Mouse (Mus musculus): ENCODE measurements around the gene Npdc1.

The Npdc1 gene

GRCm38 (mm10) chr2:25430395-25431233, 31.5 kb downstream of the Npdc1 start:
- peak; percentile 32 for DNase-seq (ENCODE audit: low spot score)

DNA sequence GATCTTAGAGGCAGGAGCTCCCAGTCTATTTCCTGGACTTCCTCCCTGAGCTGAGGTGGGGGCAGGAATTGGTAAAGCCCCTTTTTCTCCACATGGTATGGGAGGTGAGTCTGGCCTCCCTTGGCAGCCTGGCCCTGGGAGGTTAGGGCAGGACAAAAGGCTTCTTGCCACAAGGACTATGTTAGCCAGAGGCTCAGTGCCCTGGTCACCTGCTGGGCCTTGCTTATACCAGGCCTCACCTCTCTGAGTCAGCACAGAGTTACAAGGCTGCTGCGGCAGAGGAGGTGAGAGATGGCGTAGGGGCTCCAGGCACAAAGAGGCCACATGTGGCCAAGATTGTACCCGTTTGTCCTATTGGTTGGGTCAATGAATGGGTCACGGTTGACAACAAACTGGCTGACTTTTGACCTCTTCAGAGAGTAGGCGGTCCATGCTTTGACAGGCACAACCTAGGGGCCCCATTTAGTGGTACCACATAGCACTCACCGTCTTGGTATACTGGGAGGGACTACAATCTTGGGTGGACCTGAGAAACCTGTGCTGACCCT, 32.2 kb downstream of the Npdc1 start:
- DNase-seq (ENCODE audit: low spot score): no peak

- no peak for DNase-seq (ENCODE audit: low spot score)
Observed at GRCm38 (mm10) chr2:25432326-25433098, 33.4 kb downstream of the Npdc1 start.

DNA sequence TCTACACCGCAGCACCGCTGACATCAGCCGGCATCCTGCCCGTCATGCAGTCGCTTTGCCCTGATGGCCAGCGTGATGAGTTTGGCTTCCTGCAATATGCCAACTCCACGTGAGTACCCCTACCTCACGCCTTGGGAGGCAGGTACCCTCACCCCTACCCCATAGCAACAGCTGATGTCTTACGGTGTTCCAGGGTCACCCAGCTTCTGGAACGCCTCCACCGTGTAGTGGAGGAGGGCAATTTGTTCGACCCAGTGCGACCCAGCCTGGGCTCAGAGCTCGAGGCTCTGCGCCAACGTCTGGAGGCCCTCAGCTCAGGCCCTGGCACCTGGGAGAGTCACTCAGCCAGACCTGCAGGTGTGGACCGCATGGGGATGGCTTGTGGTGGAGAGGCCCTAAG, 34.0 kb downstream of the Npdc1 start:
- no peak for DNase-seq (ENCODE audit: low spot score)

GRCm38 (mm10) chr2:25434292-25434691, 35.1 kb downstream of the Npdc1 start:
- DNase-seq (ENCODE audit: low spot score): no peak

DNA sequence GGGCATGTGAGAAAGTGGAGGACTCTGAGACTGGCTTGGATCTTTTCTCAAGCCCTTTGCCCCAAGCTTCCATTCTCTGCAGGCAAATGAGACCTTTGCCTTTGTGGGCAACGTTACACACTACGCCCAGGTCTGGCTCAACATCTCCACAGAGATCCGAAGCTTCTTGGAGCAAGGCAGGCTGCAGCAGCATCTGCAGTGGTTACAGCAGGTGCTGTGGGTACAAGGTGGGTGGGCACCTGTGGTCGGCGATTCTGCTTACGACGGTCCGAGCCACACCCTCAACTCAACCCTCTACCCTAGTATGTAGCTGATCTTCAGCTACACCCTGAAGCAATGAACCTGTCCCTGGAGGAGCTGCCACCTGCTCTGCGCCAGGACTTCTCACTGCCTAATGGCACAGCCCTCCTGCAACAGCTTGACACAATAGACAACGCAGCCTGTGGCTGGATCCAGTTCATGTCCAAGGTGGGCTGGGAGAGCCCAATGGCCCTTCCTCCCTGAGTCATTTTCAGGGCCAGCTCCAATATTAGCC, 37.2 kb downstream of the Npdc1 start:
- no peak for DNase-seq (ENCODE audit: low spot score)

DNA sequence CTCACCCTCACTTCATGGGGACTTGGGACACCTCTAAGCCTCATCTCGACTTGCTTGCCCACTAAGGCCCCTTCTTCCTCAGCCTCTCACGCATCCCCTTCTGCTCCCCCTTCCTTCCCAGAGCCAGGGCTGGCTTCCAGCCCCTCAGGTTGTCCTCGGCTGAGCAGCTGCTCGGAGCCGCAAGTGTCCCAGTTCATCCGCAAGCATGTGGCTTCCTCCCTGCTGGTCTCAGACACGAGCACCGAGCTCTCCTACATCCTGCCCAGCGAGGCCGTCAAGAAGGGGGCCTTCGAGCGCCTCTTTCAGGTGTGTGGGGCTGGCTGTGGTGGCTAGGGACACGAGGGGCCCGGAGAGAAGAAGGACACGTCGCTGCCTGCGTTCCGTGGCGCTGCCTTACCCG, 41.9 kb downstream of the Npdc1 start:
- no peak for DNase-seq (ENCODE audit: low spot score)

GRCm38 (mm10) chr2:25442682-25443081, 43.5 kb downstream of the Npdc1 start:
- DNase-seq (ENCODE audit: low spot score): no peak

DNA sequence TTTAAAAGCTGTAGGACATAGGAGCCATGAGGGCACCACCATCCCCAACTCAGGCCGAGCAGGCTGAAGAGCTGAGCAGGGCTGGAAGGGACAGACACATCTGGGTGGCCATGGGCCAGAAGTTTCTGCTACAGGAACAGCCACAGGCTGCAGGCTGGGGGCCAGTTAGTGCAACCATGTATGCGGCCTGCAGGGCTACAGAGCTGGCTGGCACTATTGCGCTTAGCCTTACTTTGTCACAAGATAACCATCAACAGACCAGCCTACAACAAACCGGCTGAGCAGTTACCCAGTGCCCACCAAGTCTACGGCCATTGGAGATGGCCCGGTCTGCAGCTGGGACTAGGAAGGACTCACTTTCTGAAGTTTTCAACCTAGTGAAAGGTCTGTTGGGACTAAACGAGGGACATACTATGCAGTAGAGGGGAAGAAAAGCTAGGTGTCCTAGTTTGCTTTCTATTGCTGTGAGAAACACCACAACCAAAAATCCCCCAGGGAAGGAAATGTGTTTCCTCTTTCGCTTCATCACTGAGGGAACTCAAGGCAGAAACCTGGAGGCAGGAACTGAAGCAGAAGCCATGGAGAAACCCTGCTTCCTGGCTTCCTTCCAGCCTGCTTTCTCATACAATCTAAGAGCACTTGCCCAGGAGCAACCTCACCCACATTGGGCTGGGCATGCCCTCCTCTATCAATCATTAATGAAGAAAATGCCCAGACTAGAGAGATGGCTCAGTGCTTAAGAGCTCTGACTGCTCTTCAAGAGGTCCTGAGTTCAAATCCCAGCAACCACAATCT, 51.9 kb downstream of the Npdc1 start:
- DNase-seq (ENCODE audit: low spot score): no peak

DNA sequence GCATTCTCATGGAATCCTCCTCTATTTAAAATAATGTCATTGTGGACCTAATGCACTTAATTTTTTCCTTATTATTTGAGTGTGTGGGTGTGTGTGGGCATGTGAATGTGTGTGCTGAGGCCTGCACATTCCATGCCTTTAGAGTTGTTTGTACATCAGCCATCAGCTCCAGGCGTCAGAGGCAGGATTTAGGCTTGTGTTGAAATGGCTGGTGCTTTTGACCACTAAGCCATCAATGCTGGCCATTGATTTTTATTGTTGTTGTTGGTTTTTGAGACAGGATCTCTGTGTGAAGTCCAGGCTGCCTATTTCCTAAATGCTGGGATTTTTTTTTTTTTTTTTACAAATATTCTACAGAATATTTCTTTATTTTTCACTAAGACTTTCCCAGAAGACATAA, 53.8 kb downstream of the Npdc1 start:
- no peak for DNase-seq (ENCODE audit: low spot score)

- no peak for DNase-seq (ENCODE audit: low spot score)
Observed at GRCm38 (mm10) chr2:25456205-25456953, 57.2 kb downstream of the Npdc1 start, which contains the start of gene Clic3. Clic3 (plus strand) TSS chr2:25456838.

GRCm38 (mm10) chr2:25457022-25457896, 58.1 kb downstream of the Npdc1 start:
- DNase-seq (ENCODE audit: low spot score): no peak

DNA sequence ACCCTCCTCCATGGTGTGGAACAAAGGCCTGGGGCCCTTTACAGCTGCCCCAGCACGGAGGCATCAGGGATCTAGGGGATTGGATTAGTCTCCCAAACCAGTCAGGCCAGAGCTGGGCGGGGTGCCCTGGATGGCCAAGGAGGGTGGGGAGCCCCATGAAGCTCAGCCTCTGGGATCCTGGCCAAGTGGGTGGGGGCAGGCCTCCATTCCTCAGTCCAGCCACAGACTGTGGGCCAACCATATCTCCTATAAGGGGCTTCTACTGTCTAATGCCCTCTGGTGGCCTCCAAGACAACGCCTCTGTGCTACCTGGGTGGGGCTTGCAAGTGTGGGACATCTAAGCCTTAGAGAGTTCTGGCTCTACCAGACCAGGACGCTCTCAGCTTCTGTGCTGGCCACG, 59.8 kb downstream of the Npdc1 start:
- DNase-seq (ENCODE audit: low spot score): no peak

Measured in retina, embryonic 14.5 days (tissue).